Mouse (Mus musculus): Measurements from ENCODE around the gene Lkaaear1. TPM values are rescaled to one million over a fixed set of nuclear protein-coding genes. Genes with fewer than 3 reads are reported as not detected.

Lkaaear1 gene
- polyA plus RNA-seq, 1 experiment from 2014 or later, result not detected

DNA sequence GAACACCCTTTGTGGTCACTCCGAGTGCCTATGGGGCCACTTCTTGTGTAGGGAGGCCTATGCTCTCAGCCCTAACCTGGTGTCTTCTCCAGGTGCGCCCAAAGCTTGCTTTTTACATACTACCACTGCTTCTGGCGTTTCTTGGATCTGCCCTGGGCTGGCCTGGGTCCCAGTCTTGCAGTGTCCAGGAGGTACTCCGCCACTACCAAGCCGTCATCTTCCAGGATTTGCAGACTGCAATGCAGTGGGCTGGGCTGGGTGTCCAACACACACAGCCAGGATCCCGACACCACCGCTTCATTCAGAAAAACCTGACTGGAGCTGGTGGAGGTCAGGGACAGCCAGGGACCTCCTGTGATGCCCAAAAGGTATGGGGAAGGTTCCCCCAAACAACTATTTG, 39.7 kb downstream of the Lkaaear1 start:
- Histone ChIP-seq H3K4me3 (ENCODE audit: low read depth, low read length) (no peak overlapping the region), H3K4me2 (ENCODE audit: low read depth) (no peak overlapping the region), H3K9me3 (ENCODE audit: control insufficient read depth, low read length) (no peaks in the 10 kb centered on the region), H3K9ac (ENCODE audit: low read length) (no peak overlapping the region), H3K27ac (ENCODE audit: low read depth, low read length) (no peak overlapping the region), H3K36me3 (ENCODE audit: control insufficient read depth, insufficient read depth, low read length) (peaks cover 10% of the 10 kb centered on the region), H3K27me3 (ENCODE audit: control insufficient read depth, insufficient read depth, low read length) (no peaks in the 10 kb centered on the region), H3K4me1 (ENCODE audit: control insufficient read depth, insufficient read depth, low read length) (no peaks in the 10 kb centered on the region)
- no peak for ATAC-seq (ENCODE audit: insufficient read depth, low FRiP score, low TSS enrichment)
- WGBS, result 85% methylated on average over 7 of the region's 7 CpGs
- no peak for DNase-seq (ENCODE audit: low spot score)

DNA sequence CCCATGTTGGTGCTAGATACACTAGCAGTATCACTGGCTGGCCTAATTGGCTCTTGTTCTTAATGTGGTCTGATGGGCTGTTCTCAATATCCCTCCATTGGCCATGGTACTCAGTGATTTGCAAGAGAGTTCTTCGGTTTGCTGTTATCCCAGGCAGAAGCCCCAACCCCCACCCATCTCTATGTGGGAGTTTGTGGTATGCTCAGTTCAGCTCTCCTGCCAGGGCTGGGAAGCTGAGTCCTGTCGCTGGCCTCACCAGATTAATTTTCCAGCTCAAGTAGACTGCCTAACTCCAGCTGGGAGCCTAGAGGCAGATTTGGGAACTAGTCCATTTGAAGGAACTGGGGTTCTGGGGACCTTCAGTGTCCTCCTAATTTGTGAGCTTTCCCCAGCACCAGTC, 40.8 kb downstream of the Lkaaear1 start:
- H3K4me3 ChIP-seq (ENCODE audit: low read depth, low read length), result no peak overlapping the region
- peaks cover 10% of the 10 kb centered on the region for H3K36me3 ChIP-seq (ENCODE audit: control insufficient read depth, insufficient read depth, low read length)
- 85% methylated on average over 2 of the region's 2 CpGs for WGBS
- no peak overlapping the region for H3K9ac ChIP-seq (ENCODE audit: low read length)
- H3K27ac ChIP-seq (ENCODE audit: low read depth, low read length), result no peak overlapping the region
- no peaks in the 10 kb centered on the region for H3K27me3 ChIP-seq (ENCODE audit: control insufficient read depth, insufficient read depth, low read length)
- H3K4me2 ChIP-seq (ENCODE audit: low read depth), result no peak overlapping the region
- no peaks in the 10 kb centered on the region for H3K4me1 ChIP-seq (ENCODE audit: control insufficient read depth, insufficient read depth, low read length)
- H3K9me3 ChIP-seq (ENCODE audit: control insufficient read depth, low read length), result no peaks in the 10 kb centered on the region
- ATAC-seq (ENCODE audit: insufficient read depth, low FRiP score, low TSS enrichment), result no peak
- DNase-seq (ENCODE audit: low spot score), result no peak

GRCm38 (mm10) chr2:181656734-181657133, 41.5 kb downstream of the Lkaaear1 start, which contains the start of gene Gm29797:
Gene Gm29797, plus strand, starts transcription at chr2:181657034.
- H3K36me3 ChIP-seq (ENCODE audit: control insufficient read depth, insufficient read depth, low read length), result peaks cover 12% of the 10 kb centered on the region
- WGBS, result 60% methylated on average over 3 of the region's 3 CpGs

DNA sequence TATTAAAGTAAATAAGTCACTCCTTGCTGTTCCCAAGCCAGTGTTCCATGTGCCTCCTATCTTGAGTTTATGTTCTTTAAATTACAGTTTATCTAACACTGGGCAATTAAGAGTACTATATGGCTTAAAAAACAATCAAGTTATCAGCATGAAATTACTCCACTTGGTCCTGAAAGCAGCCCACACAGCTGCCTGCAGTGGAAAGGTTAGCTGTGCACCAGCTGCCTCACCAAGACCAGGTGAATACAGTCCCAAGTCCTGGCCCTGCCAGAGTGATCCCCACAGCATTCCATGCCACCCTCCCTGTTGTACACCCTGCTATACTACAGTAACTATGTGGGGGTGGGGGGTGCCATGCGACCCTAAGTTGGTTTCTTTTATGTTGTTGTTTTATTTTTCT, 44.7 kb downstream of the Lkaaear1 start:
- Histone ChIP-seq H3K4me2 (ENCODE audit: low read depth) (no peak overlapping the region), H3K36me3 (ENCODE audit: control insufficient read depth, insufficient read depth, low read length) (peaks cover 20% of the 10 kb centered on the region), H3K9me3 (ENCODE audit: control insufficient read depth, low read length) (no peaks in the 10 kb centered on the region), H3K27me3 (ENCODE audit: control insufficient read depth, insufficient read depth, low read length) (no peaks in the 10 kb centered on the region), H3K27ac (ENCODE audit: low read depth, low read length) (no peak overlapping the region), H3K4me3 (ENCODE audit: low read depth, low read length) (no peak overlapping the region), H3K4me1 (ENCODE audit: control insufficient read depth, insufficient read depth, low read length) (no peaks in the 10 kb centered on the region), H3K9ac (ENCODE audit: low read length) (no peak overlapping the region)
- DNase-seq (ENCODE audit: low spot score) (no peak), ATAC-seq (ENCODE audit: insufficient read depth, low FRiP score, low TSS enrichment) (no peak)
- WGBS, result 86% methylated on average over 1 of the region's 1 CpGs

More at GRCm38 (mm10) chr2:181656734-181657133, 41.5 kb downstream of the Lkaaear1 start, which contains the start of gene Gm29797:
- no peak within 1 kb of the TSS for H3K9ac ChIP-seq (ENCODE audit: low read length)
- no peak within 1 kb of the TSS for H3K4me2 ChIP-seq (ENCODE audit: low read depth)
- H3K27ac ChIP-seq (ENCODE audit: low read depth, low read length), result no peak within 1 kb of the TSS
- no peak for DNase-seq (ENCODE audit: low spot score)
- no peaks in the 10 kb centered on the region for H3K9me3 ChIP-seq (ENCODE audit: control insufficient read depth, low read length)
- no peak for ATAC-seq (ENCODE audit: insufficient read depth, low FRiP score, low TSS enrichment)
- no peak within 1 kb of the TSS for H3K4me3 ChIP-seq (ENCODE audit: low read depth, low read length)
- H3K27me3 ChIP-seq (ENCODE audit: control insufficient read depth, insufficient read depth, low read length), result no peaks in the 10 kb centered on the region
- H3K4me1 ChIP-seq (ENCODE audit: control insufficient read depth, insufficient read depth, low read length), result no peaks in the 10 kb centered on the region

DNA sequence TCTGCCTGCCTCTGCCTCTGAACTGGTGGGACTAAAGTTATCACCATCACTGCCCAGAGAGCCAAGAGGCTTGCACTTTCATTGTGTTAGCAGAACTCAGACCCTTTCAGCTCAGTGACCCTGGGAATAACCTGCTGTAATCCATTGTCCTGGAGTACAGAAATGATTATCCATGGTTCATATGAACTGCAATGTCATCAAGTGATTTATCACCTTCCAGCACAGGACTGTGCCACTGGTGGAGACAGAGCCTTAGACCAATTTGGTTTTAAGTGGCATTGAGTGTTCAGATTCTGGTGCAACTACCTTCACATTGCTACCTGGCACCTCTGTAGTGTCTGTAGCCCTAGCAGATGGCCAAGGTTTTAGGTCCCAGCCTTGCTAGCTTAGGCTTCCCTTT, 45.2 kb downstream of the Lkaaear1 start:
- no peak for DNase-seq (ENCODE audit: low spot score)
- H3K27me3 ChIP-seq (ENCODE audit: control insufficient read depth, insufficient read depth, low read length), result no peaks in the 10 kb centered on the region
- H3K36me3 ChIP-seq (ENCODE audit: control insufficient read depth, insufficient read depth, low read length), result peaks cover 20% of the 10 kb centered on the region
- H3K9ac ChIP-seq (ENCODE audit: low read length), result no peak overlapping the region
- H3K27ac ChIP-seq (ENCODE audit: low read depth, low read length), result no peak overlapping the region
- H3K4me3 ChIP-seq (ENCODE audit: low read depth, low read length), result no peak overlapping the region
- H3K4me1 ChIP-seq (ENCODE audit: control insufficient read depth, insufficient read depth, low read length), result no peaks in the 10 kb centered on the region
- no peak overlapping the region for H3K4me2 ChIP-seq (ENCODE audit: low read depth)
- ATAC-seq (ENCODE audit: insufficient read depth, low FRiP score, low TSS enrichment), result no peak
- H3K9me3 ChIP-seq (ENCODE audit: control insufficient read depth, low read length), result no peaks in the 10 kb centered on the region

- ATAC-seq (ENCODE audit: insufficient read depth, low FRiP score, low TSS enrichment), result no peak
- no peak overlapping the region for H3K4me2 ChIP-seq (ENCODE audit: low read depth)
- 95% methylated on average over 10 of the region's 10 CpGs for WGBS
- no peak overlapping the region for H3K9ac ChIP-seq (ENCODE audit: low read length)
- no peaks in the 10 kb centered on the region for H3K9me3 ChIP-seq (ENCODE audit: control insufficient read depth, low read length)
- no peaks in the 10 kb centered on the region for H3K27me3 ChIP-seq (ENCODE audit: control insufficient read depth, insufficient read depth, low read length)
- no peak overlapping the region for H3K27ac ChIP-seq (ENCODE audit: low read depth, low read length)
- no peak overlapping the region for H3K4me3 ChIP-seq (ENCODE audit: low read depth, low read length)
- DNase-seq (ENCODE audit: low spot score), result no peak
- H3K4me1 ChIP-seq (ENCODE audit: control insufficient read depth, insufficient read depth, low read length), result no peaks in the 10 kb centered on the region
- peaks cover 12% of the 10 kb centered on the region for H3K36me3 ChIP-seq (ENCODE audit: control insufficient read depth, insufficient read depth, low read length)
Observed at GRCm38 (mm10) chr2:181648926-181649325, 49.3 kb downstream of the Lkaaear1 start.

Other genes starting within 250 kb of the Lkaaear1 start
- gene Zbtb46, start 239.0 kb downstream of the Lkaaear1 start, polyA plus RNA-seq (2014; fragmentation: Nextera tagmentation; extraction: Ambion mirVana), result 20.2 and 21.9 TPM in 2 replicates
- gene Abhd16b, start 205.2 kb downstream of the Lkaaear1 start, polyA plus RNA-seq (2014; fragmentation: Nextera tagmentation; extraction: Ambion mirVana), result 0.22 TPM in 1 of 2 replicates, not detected in the other
- gene Tpd52l2, start 201.3 kb downstream of the Lkaaear1 start, polyA plus RNA-seq (2014; fragmentation: Nextera tagmentation; extraction: Ambion mirVana), result 141 and 142 TPM in 2 replicates
- gene Dnajc5, start 178.0 kb downstream of the Lkaaear1 start, polyA plus RNA-seq (2014; fragmentation: Nextera tagmentation; extraction: Ambion mirVana), result 107 and 120 TPM in 2 replicates
- 51.8 and 52.2 TPM in 2 replicates for gene Uckl1, start 113.5 kb downstream of the Lkaaear1 start, polyA plus RNA-seq (2014; fragmentation: Nextera tagmentation; extraction: Ambion mirVana)
- gene Prpf6, start 106.6 kb downstream of the Lkaaear1 start, polyA plus RNA-seq (2014; fragmentation: Nextera tagmentation; extraction: Ambion mirVana), result 74.8 and 85.1 TPM in 2 replicates
- gene Zfp512b, start 105.6 kb downstream of the Lkaaear1 start, polyA plus RNA-seq (2014; fragmentation: Nextera tagmentation; extraction: Ambion mirVana), result 38.1 and 39.5 TPM in 2 replicates
- gene Samd10, start 99.2 kb downstream of the Lkaaear1 start, polyA plus RNA-seq (2014; fragmentation: Nextera tagmentation; extraction: Ambion mirVana), result 74.6 and 90.1 TPM in 2 replicates
- gene Gm29797, start 41.4 kb downstream of the Lkaaear1 start, polyA plus RNA-seq (2014; fragmentation: Nextera tagmentation; extraction: Ambion mirVana), result not detected in 2 replicates
- gene Sox18, start 26.8 kb downstream of the Lkaaear1 start, polyA plus RNA-seq (2014; fragmentation: Nextera tagmentation; extraction: Ambion mirVana), result 17.6 and 18.1 TPM in 2 replicates
- gene Tcea2, start 18.1 kb downstream of the Lkaaear1 start, polyA plus RNA-seq (2014; fragmentation: Nextera tagmentation; extraction: Ambion mirVana), result 20.9 and 26.6 TPM in 2 replicates
- 66.6 and 68.9 TPM in 2 replicates for gene Rgs19, start 4.5 kb downstream of the Lkaaear1 start, polyA plus RNA-seq (2014; fragmentation: Nextera tagmentation; extraction: Ambion mirVana)
- 19.9 and 21.5 TPM in 2 replicates for gene Oprl1, start 16.6 kb upstream of the Lkaaear1 start, polyA plus RNA-seq (2014; fragmentation: Nextera tagmentation; extraction: Ambion mirVana)
- gene Myt1, start 64.9 kb upstream of the Lkaaear1 start, polyA plus RNA-seq (2014; fragmentation: Nextera tagmentation; extraction: Ambion mirVana), result 36.6 and 42.3 TPM in 2 replicates
- 31.9 and 33.1 TPM in 2 replicates for gene Pcmtd2, start 139.4 kb upstream of the Lkaaear1 start, polyA plus RNA-seq (2014; fragmentation: Nextera tagmentation; extraction: Ambion mirVana)
- 91.3 and 101 TPM in 2 replicates for gene Polr3k, start 165.9 kb upstream of the Lkaaear1 start, polyA plus RNA-seq (2014; fragmentation: Nextera tagmentation; extraction: Ambion mirVana)